Mouse (Mus musculus): ENCODE results near the gene Rfx4. TPM values are rescaled to one million over a fixed set of nuclear protein-coding genes. Genes with fewer than 3 reads are reported as not detected.

The Rfx4 gene
- polyA plus RNA-seq, 1 experiment = not detected

- Histone ChIP-seq H3K36me3 (ENCODE audit: control insufficient read depth) (no peaks in the 10 kb centered on the region), H3K27me3 (ENCODE audit: control insufficient read depth) (no peaks in the 10 kb centered on the region), H3K4me1 (ENCODE audit: control insufficient read depth) (no peaks in the 10 kb centered on the region), H3K9me3 (ENCODE audit: control insufficient read depth, low read length) (no peaks in the 10 kb centered on the region), H3K4me3 (replicated peaks) (no peak overlapping the region)
- no peak for TF ChIP-seq GATA1 (IDR thresholded peaks at IDR 0.05; ENCODE audit: low read length)
These were observed 61.4 kb downstream of the Rfx4 start for GRCm38 (mm10) chr10:84817086-84817869.

GRCm38 (mm10) chr10:84819669-84820068, 63.8 kb downstream of the Rfx4 start:
- Histone ChIP-seq H3K4me1 (ENCODE audit: control insufficient read depth) (no peaks in the 10 kb centered on the region), H3K9me3 (ENCODE audit: control insufficient read depth, low read length) (no peaks in the 10 kb centered on the region), H3K27me3 (ENCODE audit: control insufficient read depth) (no peaks in the 10 kb centered on the region), H3K4me3 (replicated peaks) (no peak overlapping the region), H3K36me3 (ENCODE audit: control insufficient read depth) (no peaks in the 10 kb centered on the region)
- TF ChIP-seq TAL1 (IDR thresholded peaks at IDR 0.05; ENCODE audit: low read length) = no peak
- no peak for TF ChIP-seq GATA1 (IDR thresholded peaks at IDR 0.05; ENCODE audit: low read length)

GRCm38 (mm10) chr10:84820230-84820629, 64.4 kb downstream of the Rfx4 start:
- Histone ChIP-seq H3K27me3 (ENCODE audit: control insufficient read depth) (no peaks in the 10 kb centered on the region), H3K9me3 (ENCODE audit: control insufficient read depth, low read length) (no peaks in the 10 kb centered on the region), H3K36me3 (ENCODE audit: control insufficient read depth) (no peaks in the 10 kb centered on the region)

GRCm38 (mm10) chr10:84822741-84823151, 66.9 kb downstream of the Rfx4 start:
- TF ChIP-seq TAL1 (IDR thresholded peaks at IDR 0.05; ENCODE audit: low read length) = no peak
- TF ChIP-seq GATA1 (IDR thresholded peaks at IDR 0.05; ENCODE audit: low read length) = no peak
- Histone ChIP-seq H3K4me1 (ENCODE audit: control insufficient read depth) (no peaks in the 10 kb centered on the region), H3K36me3 (ENCODE audit: control insufficient read depth) (no peaks in the 10 kb centered on the region), H3K27me3 (ENCODE audit: control insufficient read depth) (no peaks in the 10 kb centered on the region), H3K4me3 (replicated peaks) (no peak overlapping the region), H3K9me3 (ENCODE audit: control insufficient read depth, low read length) (no peaks in the 10 kb centered on the region)

More at GRCm38 (mm10) chr10:84820230-84820629, 64.4 kb downstream of the Rfx4 start:
- no peaks in the 10 kb centered on the region for H3K4me1 ChIP-seq (ENCODE audit: control insufficient read depth)
- H3K4me3 ChIP-seq (replicated peaks) = no peak overlapping the region
- TF ChIP-seq GATA1 (IDR thresholded peaks at IDR 0.05; ENCODE audit: low read length) = no peak
- TF ChIP-seq TAL1 (IDR thresholded peaks at IDR 0.05; ENCODE audit: low read length) = no peak

GRCm38 (mm10) chr10:84823621-84824020, 67.8 kb downstream of the Rfx4 start:
- TF ChIP-seq GATA1 (IDR thresholded peaks at IDR 0.05; ENCODE audit: low read length) (no peak), TAL1 (IDR thresholded peaks at IDR 0.05; ENCODE audit: low read length) (no peak)
- Histone ChIP-seq H3K27me3 (ENCODE audit: control insufficient read depth) (no peaks in the 10 kb centered on the region), H3K36me3 (ENCODE audit: control insufficient read depth) (no peaks in the 10 kb centered on the region), H3K4me1 (ENCODE audit: control insufficient read depth) (no peaks in the 10 kb centered on the region), H3K4me3 (replicated peaks) (no peak overlapping the region), H3K9me3 (ENCODE audit: control insufficient read depth, low read length) (no peaks in the 10 kb centered on the region)

GRCm38 (mm10) chr10:84829009-84829408, 73.1 kb downstream of the Rfx4 start:
- TF ChIP-seq TAL1 (IDR thresholded peaks at IDR 0.05; ENCODE audit: low read length) = no peak
- TF ChIP-seq GATA1 (IDR thresholded peaks at IDR 0.05; ENCODE audit: low read length) = no peak
- no peaks in the 10 kb centered on the region for H3K27me3 ChIP-seq (ENCODE audit: control insufficient read depth)
- no peak overlapping the region for H3K4me3 ChIP-seq (replicated peaks)
- H3K4me1 ChIP-seq (ENCODE audit: control insufficient read depth) = no peaks in the 10 kb centered on the region
- H3K36me3 ChIP-seq (ENCODE audit: control insufficient read depth) = no peaks in the 10 kb centered on the region
- H3K9me3 ChIP-seq (ENCODE audit: control insufficient read depth, low read length) = no peaks in the 10 kb centered on the region

- Histone ChIP-seq H3K36me3 (ENCODE audit: control insufficient read depth) (no peaks in the 10 kb centered on the region), H3K4me1 (ENCODE audit: control insufficient read depth) (no peaks in the 10 kb centered on the region), H3K27me3 (ENCODE audit: control insufficient read depth) (no peaks in the 10 kb centered on the region), H3K4me3 (replicated peaks) (no peak overlapping the region), H3K9me3 (ENCODE audit: control insufficient read depth, low read length) (no peaks in the 10 kb centered on the region)
- TF ChIP-seq TAL1 (IDR thresholded peaks at IDR 0.05; ENCODE audit: low read length) (no peak), GATA1 (IDR thresholded peaks at IDR 0.05; ENCODE audit: low read length) (no peak)
These were observed 79.7 kb downstream of the Rfx4 start for GRCm38 (mm10) chr10:84835596-84835995.

GRCm38 (mm10) chr10:84836104-84836503, 80.2 kb downstream of the Rfx4 start:
- TF ChIP-seq TAL1 (IDR thresholded peaks at IDR 0.05; ENCODE audit: low read length) (no peak), GATA1 (IDR thresholded peaks at IDR 0.05; ENCODE audit: low read length) (no peak)
- Histone ChIP-seq H3K4me1 (ENCODE audit: control insufficient read depth) (no peaks in the 10 kb centered on the region), H3K9me3 (ENCODE audit: control insufficient read depth, low read length) (no peaks in the 10 kb centered on the region), H3K4me3 (replicated peaks) (no peak overlapping the region), H3K36me3 (ENCODE audit: control insufficient read depth) (no peaks in the 10 kb centered on the region), H3K27me3 (ENCODE audit: control insufficient read depth) (no peaks in the 10 kb centered on the region)

- Histone ChIP-seq H3K36me3 (ENCODE audit: control insufficient read depth) (no peaks in the 10 kb centered on the region), H3K9me3 (ENCODE audit: control insufficient read depth, low read length) (no peaks in the 10 kb centered on the region), H3K4me3 (replicated peaks) (no peak overlapping the region), H3K4me1 (ENCODE audit: control insufficient read depth) (no peaks in the 10 kb centered on the region), H3K27me3 (ENCODE audit: control insufficient read depth) (no peaks in the 10 kb centered on the region)
- TF ChIP-seq GATA1 (IDR thresholded peaks at IDR 0.05; ENCODE audit: low read length) (no peak), TAL1 (IDR thresholded peaks at IDR 0.05; ENCODE audit: low read length) (no peak)
These were observed 81.5 kb downstream of the Rfx4 start for GRCm38 (mm10) chr10:84837355-84837754.
